Mouse (Mus musculus) midbrain, embryonic 14.5 days (tissue): ENCODE data around the gene Mthfsd. TPM values are rescaled to one million over a fixed set of nuclear protein-coding genes. Genes with fewer than 3 reads are reported as not detected.

Experiments
- ATAC-seq: fragments of 200-750 bp; cut with Nextera tagmentation; 2 replicates; pipeline ENCODE4 v1.8.0; 2017; ENCODE audit warnings: moderate number of reproducible peaks, moderate library complexity; ENCODE audit not compliant: low FRiP score, low TSS enrichment
- DNase-seq: peaks from one replicate; pipeline ENCODE4 v3.0.0-alpha.2; 2015
- H3K27ac ChIP-seq: fragments of 300-500 bp; sonication (generic); replicated peaks from 2 replicates; pipeline ENCODE4 v1.5.1; 2014; ENCODE audit warnings: mild to moderate bottlenecking, low read depth, low read length, moderate library complexity
- H3K27me3 ChIP-seq: fragments of 300-500 bp; sonication (generic); 2 replicates; pipeline ENCODE4 v1.6.1; 2014; ENCODE audit warnings: low read length, control low read depth, mixed read lengths; ENCODE audit not compliant: control insufficient read depth, insufficient read depth
- H3K36me3 ChIP-seq: fragments of 300-500 bp; sonication (generic); 2 replicates; pipeline ENCODE4 v1.6.1; 2014; ENCODE audit warnings: low read length, control low read depth; ENCODE audit not compliant: control insufficient read depth, insufficient read depth
- H3K4me1 ChIP-seq: fragments of 300-500 bp; sonication (generic); 2 replicates; pipeline ENCODE4 v1.6.1; 2014; ENCODE audit warnings: mild to moderate bottlenecking, antibody characterized with exemption, low read length, control low read depth; ENCODE audit not compliant: control insufficient read depth, insufficient read depth
- H3K4me2 ChIP-seq: fragments of 300-500 bp; sonication (generic); 2 replicates; pipeline ENCODE4 v1.6.1; 2014; ENCODE audit warnings: mild to moderate bottlenecking, low read length, moderate library complexity
- H3K4me3 ChIP-seq: fragments of 300-500 bp; sonication (generic); replicated peaks from 2 replicates; pipeline ENCODE4 v1.5.1; 2014; ENCODE audit warnings: low read depth, low read length
- H3K9ac ChIP-seq: fragments of 300-500 bp; sonication (generic); replicated peaks from 2 replicates; pipeline ENCODE4 v1.6.1; 2014; ENCODE audit warnings: mild to moderate bottlenecking, low read length, moderate library complexity
- H3K9me3 ChIP-seq: fragments of 300-500 bp; sonication (generic); 2 replicates; pipeline ENCODE4 v1.6.1; 2016; ENCODE audit warnings: low read length, control low read depth, mixed read lengths; ENCODE audit not compliant: control insufficient read depth
- WGBS: fragments of 180-500 bp; shearing (Covaris S2); extraction: QIAGEN DNeasy Blood & Tissue Kit; methylation state at CpG from one replicate; pipeline ENCODE4 v1.1.7; 2014; 5-methylcytosine and 5-hydroxymethylcytosine counted together
- polyA plus RNA-seq: library from polyadenylated mRNA; unstranded; fragments of >200 nt; fragmentation: Nextera tagmentation; extraction: Ambion mirVana; gene quantifications from 2 replicates; pipeline ENCODE4 v1.2.1, GENCODE M21; 2014

The Mthfsd gene
- polyA plus RNA-seq, 1 experiment from 2014 or later: 50.2 TPM

GRCm38 (mm10) chr8:121088281-121088680 is 19.9 kb downstream of the Mthfsd start:
- DNase-seq: no peak
- no peak overlapping the region for H3K4me3 ChIP-seq
- H3K27me3 ChIP-seq: peaks cover 96% of the 10 kb centered on the region
- no peaks in the 10 kb centered on the region for H3K9me3 ChIP-seq
- H3K36me3 ChIP-seq: no peaks in the 10 kb centered on the region
- H3K9ac ChIP-seq: no peak overlapping the region
- WGBS: 2% methylated on average over 8 of the region's 8 CpGs
- no peak for ATAC-seq
- H3K27ac ChIP-seq: no peak overlapping the region
- H3K4me1 ChIP-seq: peaks cover 9% of the 10 kb centered on the region; the same call in 1 of the 2 replicates
- no peak overlapping the region for H3K4me2 ChIP-seq

DNA sequence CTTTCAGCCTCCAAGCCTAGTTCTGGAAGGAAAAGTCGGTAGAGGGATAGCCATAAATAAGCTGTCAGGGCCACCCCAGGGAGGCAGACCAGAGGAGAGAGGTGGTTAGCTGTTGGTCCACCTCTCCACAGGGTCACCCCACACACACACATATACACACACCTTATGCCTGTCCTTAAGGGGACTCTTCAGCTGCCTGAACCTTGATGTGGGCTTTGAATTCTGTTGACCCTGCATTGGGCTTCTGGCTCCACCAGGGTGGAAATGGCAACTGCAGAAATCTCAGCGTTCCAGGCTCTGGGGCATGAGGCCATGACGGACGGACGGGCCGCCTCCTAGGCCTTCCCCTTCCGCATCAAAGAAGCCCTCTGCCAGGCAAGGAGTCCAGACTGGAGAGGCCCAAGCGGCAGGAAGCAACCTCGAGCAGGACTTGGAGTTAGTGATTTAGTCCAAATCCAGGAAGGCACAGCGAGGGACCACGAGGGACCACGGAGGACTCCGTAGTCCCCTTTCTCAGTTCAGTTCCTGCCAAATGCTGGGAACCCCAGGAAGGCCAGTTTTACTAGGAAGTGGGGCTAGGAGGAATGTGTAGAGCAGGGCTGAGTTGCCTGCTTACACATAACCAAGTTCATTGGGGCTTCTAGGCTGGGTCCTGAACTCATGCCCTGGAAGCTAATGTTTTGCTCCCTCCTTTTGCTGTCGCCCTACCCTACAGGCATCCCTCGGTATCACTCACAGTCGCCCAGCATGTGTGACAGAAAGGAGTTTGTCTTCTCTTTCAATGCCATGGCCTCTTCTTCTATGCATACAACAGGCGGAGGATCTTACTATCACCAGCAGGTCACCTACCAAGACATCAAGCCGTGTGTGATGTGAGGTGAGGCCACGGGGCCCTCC is 21.9 kb downstream of the Mthfsd start:
- ATAC-seq: no peak

DNA sequence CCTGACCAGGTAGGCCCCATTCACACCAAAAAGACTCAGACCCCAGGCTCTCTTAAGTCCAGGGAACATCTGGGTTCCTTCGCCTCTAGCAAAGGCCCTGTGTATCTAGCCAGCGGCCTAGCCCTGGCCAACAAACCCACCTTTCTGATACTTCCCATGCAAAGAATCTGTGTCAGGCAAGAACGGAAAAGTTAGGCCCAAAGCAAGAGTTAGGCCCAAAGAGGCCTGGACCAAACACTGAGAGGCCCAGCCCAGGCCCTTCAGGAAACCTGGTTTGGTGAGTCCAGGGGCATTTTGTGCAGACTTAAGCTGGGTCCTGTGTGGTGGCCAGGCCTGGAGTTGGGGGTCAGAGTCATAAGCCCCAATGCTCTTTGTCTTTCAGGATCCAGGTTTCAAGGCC is 22.6 kb downstream of the Mthfsd start:
- no peak overlapping the region for H3K4me2 ChIP-seq

More for the DNA sequence above, 21.9 kb downstream of the Mthfsd start:
- Histone ChIP-seq H3K4me3 (no peak overlapping the region), H3K4me2 (no peak overlapping the region), H3K36me3 (no peaks in the 10 kb centered on the region), H3K27ac (no peak overlapping the region), H3K4me1 (peaks cover 9% of the 10 kb centered on the region; the same call in 1 of the 2 replicates), H3K9ac (no peak overlapping the region), H3K9me3 (no peaks in the 10 kb centered on the region), H3K27me3 (peaks cover 98% of the 10 kb centered on the region)
- DNase-seq: no peak
- WGBS: 8% methylated on average over 19 of the region's 19 CpGs

GRCm38 (mm10) chr8:121085011-121085410 is 23.2 kb downstream of the Mthfsd start:
- WGBS: under 1% methylated on average over 30 of the region's 30 CpGs

More for the DNA sequence above, 22.6 kb downstream of the Mthfsd start:
- DNase-seq: no peak
- WGBS: 21% methylated on average over 3 of the region's 3 CpGs
- peaks cover 9% of the 10 kb centered on the region; the same call in 1 of the 2 replicates for H3K4me1 ChIP-seq
- no peak overlapping the region for H3K27ac ChIP-seq
- H3K9me3 ChIP-seq: no peaks in the 10 kb centered on the region
- ATAC-seq: no peak
- no peak overlapping the region for H3K9ac ChIP-seq
- H3K27me3 ChIP-seq: peaks cover 98% of the 10 kb centered on the region
- H3K36me3 ChIP-seq: no peaks in the 10 kb centered on the region
- H3K4me3 ChIP-seq: 0 out of 2 replicates have a peak overlapping the region, but pooled peaks have one; percentile 2

DNA sequence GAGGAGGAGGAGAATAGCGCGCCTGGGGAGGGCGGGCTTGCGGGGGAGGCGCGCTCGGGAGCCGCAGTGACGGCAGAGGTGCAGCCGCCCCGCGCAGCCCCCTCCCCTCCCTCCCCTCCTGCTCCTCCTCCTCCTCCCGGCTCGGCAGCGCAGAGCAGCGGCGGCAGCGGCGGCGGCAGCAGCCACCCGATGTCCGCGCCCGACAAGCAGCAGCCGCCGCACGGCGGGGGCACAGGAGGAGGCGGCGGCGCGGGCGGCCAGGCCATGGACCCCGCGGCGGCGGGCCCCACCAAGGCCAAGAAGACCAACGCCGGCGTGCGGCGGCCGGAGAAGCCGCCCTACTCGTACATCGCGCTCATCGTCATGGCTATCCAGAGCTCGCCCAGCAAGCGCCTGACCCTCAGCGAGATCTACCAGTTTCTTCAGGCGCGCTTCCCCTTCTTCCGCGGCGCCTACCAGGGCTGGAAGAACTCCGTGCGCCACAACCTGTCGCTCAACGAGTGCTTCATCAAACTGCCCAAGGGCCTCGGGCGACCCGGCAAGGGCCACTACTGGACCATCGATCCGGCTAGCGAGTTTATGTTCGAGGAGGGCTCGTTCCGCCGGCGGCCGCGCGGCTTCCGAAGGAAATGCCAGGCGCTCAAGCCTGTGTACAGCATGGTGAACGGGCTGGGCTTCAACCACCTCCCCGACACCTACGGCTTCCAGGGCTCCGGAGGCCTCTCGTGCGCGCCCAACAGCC is 23.8 kb downstream of the Mthfsd start, which contains the start of gene Foxf1:
Gene Foxf1, plus strand, starts transcription at position 177 of the 742 bp plus-strand sequence.
- peak within 1 kb of the TSS; percentile 58 for H3K4me2 ChIP-seq
- no peaks in the 10 kb centered on the region for H3K36me3 ChIP-seq
- peaks cover 9% of the 10 kb centered on the region; the same call in 1 of the 2 replicates for H3K4me1 ChIP-seq
- H3K9ac ChIP-seq: no peak within 1 kb of the TSS
- peak within 1 kb of the TSS; percentile 30 for H3K4me3 ChIP-seq
- WGBS: under 1% methylated on average over 71 of the region's 83 CpGs
- ATAC-seq: no peak
- peaks cover 98% of the 10 kb centered on the region for H3K27me3 ChIP-seq
- peak; percentile 59 for DNase-seq
- H3K27ac ChIP-seq: no peak within 1 kb of the TSS
- no peaks in the 10 kb centered on the region for H3K9me3 ChIP-seq

More at GRCm38 (mm10) chr8:121085011-121085410, 23.2 kb downstream of the Mthfsd start:
- 0 out of 2 replicates have a peak overlapping the region, but pooled peaks have one; percentile 2 for H3K4me3 ChIP-seq
- H3K36me3 ChIP-seq: no peaks in the 10 kb centered on the region
- no peak for ATAC-seq
- H3K27ac ChIP-seq: no peak overlapping the region
- H3K4me1 ChIP-seq: peaks cover 9% of the 10 kb centered on the region; the same call in 1 of the 2 replicates
- peak overlapping the region; percentile 58; the same call in 1 of the 2 replicates for H3K4me2 ChIP-seq
- H3K27me3 ChIP-seq: peaks cover 98% of the 10 kb centered on the region
- no peaks in the 10 kb centered on the region for H3K9me3 ChIP-seq
- no peak for DNase-seq
- H3K9ac ChIP-seq: no peak overlapping the region

DNA sequence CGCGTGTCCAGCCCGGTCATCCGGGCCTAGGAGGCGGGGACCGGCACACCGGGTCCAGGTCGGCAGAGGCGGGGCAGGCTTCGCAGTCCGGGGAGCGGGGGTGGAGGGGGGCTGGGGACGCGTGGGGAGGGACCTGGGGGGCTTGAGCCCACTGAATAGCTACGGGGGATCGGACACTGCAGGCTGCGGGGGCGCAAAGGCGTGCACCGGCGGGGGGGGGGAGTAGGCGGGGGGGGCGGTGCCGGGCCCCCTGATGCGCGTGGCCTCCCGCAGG is 24.3 kb downstream of the Mthfsd start:
- H3K4me1 ChIP-seq: peaks cover 9% of the 10 kb centered on the region; the same call in 1 of the 2 replicates
- no peaks in the 10 kb centered on the region for H3K9me3 ChIP-seq
- H3K4me2 ChIP-seq: peak overlapping the region; percentile 58
- ATAC-seq: no peak
- H3K36me3 ChIP-seq: no peaks in the 10 kb centered on the region
- peak overlapping the region; percentile 30 for H3K4me3 ChIP-seq
- H3K9ac ChIP-seq: no peak overlapping the region
- H3K27ac ChIP-seq: no peak overlapping the region
- no peak for DNase-seq
- H3K27me3 ChIP-seq: peaks cover 98% of the 10 kb centered on the region
- WGBS: 1% methylated on average over 16 of the region's 27 CpGs

- peak overlapping the region; percentile 58 for H3K4me2 ChIP-seq
- DNase-seq: peak; percentile 66
- H3K27me3 ChIP-seq: peaks cover 97% of the 10 kb centered on the region
- H3K4me3 ChIP-seq: peak overlapping the region; percentile 30
- no peaks in the 10 kb centered on the region for H3K9me3 ChIP-seq
- no peak overlapping the region for H3K9ac ChIP-seq
- ATAC-seq: no peak
- peaks cover 9% of the 10 kb centered on the region; the same call in 1 of the 2 replicates for H3K4me1 ChIP-seq
- no peaks in the 10 kb centered on the region for H3K36me3 ChIP-seq
- WGBS: under 1% methylated on average over 89 of the region's 89 CpGs
- no peak overlapping the region for H3K27ac ChIP-seq
Observed at GRCm38 (mm10) chr8:121083093-121083935, 24.9 kb downstream of the Mthfsd start.
